Mouse (Mus musculus) mouse embryonic stem cell (cell line): Measurements from ENCODE around the gene Foxn3.

Experiments used
- in situ Hi-C, 2 experiments: fragments of 300-500 bp; cut with MboI; formaldehyde crosslinking; loops; 1 replicate in 1 of 2; 3 replicates in 1 of 2; pipeline ENCODE4 v1.14.3; 2019 to 2020; ENCODE audit warnings: low sequenced_read_pairs in 2 of 2, low pct_unique_long_range_greater_than_20kb in 1 of 2, mixed read lengths in 1 of 2; ENCODE audit not compliant: unreplicated experiment in 1 of 2

The Foxn3 gene

GRCm38 (mm10) chr12:99536426-99536825, 27.0 kb downstream of the Foxn3 start:
- in situ Hi-C loops, result no loop called here

GRCm38 (mm10) chr12:99532342-99532741, 31.0 kb downstream of the Foxn3 start:
- in situ Hi-C loops, result no loop called here

GRCm38 (mm10) chr12:99529687-99530411, 33.5 kb downstream of the Foxn3 start:
- in situ Hi-C loops, result no loop called here

GRCm38 (mm10) chr12:99528958-99529357, 34.4 kb downstream of the Foxn3 start:
- in situ Hi-C loops, result no loop called here

GRCm38 (mm10) chr12:99527452-99527851, 35.9 kb downstream of the Foxn3 start:
- in situ Hi-C loops, result no loop called here

GRCm38 (mm10) chr12:99526571-99527140, 36.7 kb downstream of the Foxn3 start:
- in situ Hi-C loops, result no loop called here

GRCm38 (mm10) chr12:99522882-99523281, 40.5 kb downstream of the Foxn3 start:
- in situ Hi-C loops, result no loop called here

GRCm38 (mm10) chr12:99519862-99520261, 43.5 kb downstream of the Foxn3 start:
- in situ Hi-C loops, result no loop called here

GRCm38 (mm10) chr12:99519191-99519614, 44.2 kb downstream of the Foxn3 start:
- in situ Hi-C loops, result no loop called here

GRCm38 (mm10) chr12:99518640-99519039, 44.7 kb downstream of the Foxn3 start:
- in situ Hi-C loops, result no loop called here

- in situ Hi-C loops, result no loop called here
These were observed 45.3 kb downstream of the Foxn3 start for GRCm38 (mm10) chr12:99518126-99518525.

- in situ Hi-C loops, result no loop called here
These were observed 46.1 kb downstream of the Foxn3 start for GRCm38 (mm10) chr12:99517296-99517695.

- in situ Hi-C loops, result no loop called here
These were observed 47.9 kb downstream of the Foxn3 start for GRCm38 (mm10) chr12:99515481-99515880.

- in situ Hi-C loops, result no loop called here
These were observed 51.7 kb downstream of the Foxn3 start for GRCm38 (mm10) chr12:99511644-99512043.

GRCm38 (mm10) chr12:99510759-99511158, 52.6 kb downstream of the Foxn3 start:
- in situ Hi-C loops, result no loop called here

GRCm38 (mm10) chr12:99502225-99502624, 61.2 kb downstream of the Foxn3 start:
- in situ Hi-C loops, result no loop called here

GRCm38 (mm10) chr12:99498978-99499694, 64.2 kb downstream of the Foxn3 start:
- in situ Hi-C loops, result no loop called here

- in situ Hi-C loops, result no loop called here
These were observed 65.0 kb downstream of the Foxn3 start for GRCm38 (mm10) chr12:99498189-99498977.

- in situ Hi-C loops, result no loop called here
These were observed 66.4 kb downstream of the Foxn3 start for GRCm38 (mm10) chr12:99496945-99497344.
